Mouse (Mus musculus) CH12F3 (cell line): ENCODE measurements around the gene Plcd4.

Experiments used
- in situ Hi-C: fragments of 300-500 bp; cut with MboI; formaldehyde crosslinking; loops from 2 replicates; pipeline ENCODE4 v1.14.3; 2020; ENCODE audit warnings: low sequenced_read_pairs

Plcd4 gene

GRCm38 (mm10) chr1:74594434-74594833 is 51.7 kb downstream of the Plcd4 start:
- in situ Hi-C loops = no loop called here

GRCm38 (mm10) chr1:74600501-74601266 is 58.0 kb downstream of the Plcd4 start:
- in situ Hi-C loops = no loop called here

GRCm38 (mm10) chr1:74601267-74601962 is 58.7 kb downstream of the Plcd4 start, which contains the start of the genes Rnf25 and Stk36:
Gene Rnf25 (minus strand): TSS chr1:74601397.
Gene Stk36 (plus strand): TSS chr1:74601445.
- in situ Hi-C loops = no loop called here
